Mouse (Mus musculus): ENCODE measurements around the gene Vmn2r98.
"Not testable (repeated sequence)": the region's sequence is repeated elsewhere in the genome, so short reads cannot be mapped to it uniquely, and the experiment has no call there.

The Vmn2r98 gene

DNA sequence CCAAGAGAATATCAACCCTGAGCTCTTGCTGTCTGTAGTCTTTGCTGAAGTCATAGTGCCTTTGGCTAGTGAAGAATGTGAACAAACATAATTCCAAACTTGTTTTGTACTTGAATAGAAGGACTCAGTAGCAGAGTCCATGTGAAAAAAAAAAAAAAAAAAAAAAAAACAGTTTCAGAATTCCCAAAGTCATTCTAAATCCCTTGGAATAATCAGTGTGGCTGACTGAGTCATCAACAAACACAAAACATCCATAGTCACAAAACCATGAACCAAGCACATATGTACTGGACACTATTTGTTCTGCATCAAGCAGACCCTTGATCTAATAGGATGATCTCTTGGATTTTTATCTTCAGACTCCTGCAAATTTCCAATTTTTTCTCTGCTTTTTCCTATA lies at the start of gene Vmn2r98:
Gene Vmn2r98, plus strand, starts transcription at position 301 of the 400 bp plus-strand sequence.
- not testable (repeated sequence) for DNase-seq (ENCODE audit: low spot score)

DNA sequence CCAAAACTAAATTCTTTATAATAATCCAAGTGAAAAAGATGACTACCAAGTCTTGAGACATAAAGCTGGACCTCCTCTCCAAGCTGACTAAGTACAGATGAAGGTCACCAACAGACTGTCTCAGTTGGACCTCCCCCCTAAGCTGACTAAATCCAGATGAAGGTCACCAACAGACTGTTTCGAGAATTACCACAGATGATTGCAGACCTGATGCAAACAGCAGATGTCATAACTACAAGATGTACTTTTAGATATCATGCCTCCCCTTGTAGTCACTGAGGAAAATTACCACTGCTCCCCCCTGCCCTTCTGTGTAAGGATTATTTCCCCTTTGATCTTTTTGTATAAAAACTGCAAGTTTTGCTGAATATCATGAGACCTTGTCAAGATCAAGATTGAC lies 21.8 kb upstream of the Vmn2r98 start:
- DNase-seq (ENCODE audit: low spot score): not testable (repeated sequence)

DNA sequence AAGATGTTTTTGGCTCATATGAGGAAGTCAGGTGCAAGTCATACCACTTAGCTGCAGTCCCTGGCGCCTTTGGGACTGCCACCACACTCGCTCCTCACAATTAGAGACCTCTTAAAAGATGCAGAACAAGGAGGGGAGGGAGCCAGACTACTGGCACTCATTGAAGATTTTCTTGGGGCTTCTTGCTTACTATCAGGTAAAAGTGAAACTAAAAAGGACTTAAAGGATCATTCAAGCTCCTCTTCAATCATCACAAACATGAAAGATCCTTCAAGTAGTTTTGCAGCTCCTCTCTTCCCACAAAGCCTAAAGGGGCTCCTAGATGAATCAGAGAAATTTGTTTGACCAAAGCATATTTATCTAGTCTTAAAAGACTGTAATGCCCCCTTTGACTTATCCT lies 21.3 kb upstream of the Vmn2r98 start:
- DNase-seq (ENCODE audit: low spot score): no peak

DNA sequence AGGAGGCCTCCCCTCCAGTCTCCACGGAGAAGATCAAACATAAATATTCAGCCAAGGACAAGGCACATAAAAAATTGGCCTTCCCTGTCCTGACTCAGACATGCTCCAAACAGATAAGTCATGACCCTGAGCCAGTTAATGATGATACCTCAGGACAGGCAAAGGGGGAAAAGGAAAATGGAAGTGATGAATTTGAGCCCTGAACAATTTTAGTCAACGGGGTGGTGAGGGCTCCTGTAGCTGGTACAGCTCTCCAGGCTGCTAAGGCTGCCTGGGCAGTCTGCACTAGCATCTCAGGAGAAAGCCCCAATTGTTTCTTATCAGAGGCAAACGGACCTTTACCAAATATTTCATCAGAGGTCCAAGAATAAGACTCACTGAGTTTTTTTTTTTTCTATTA lies 20.5 kb upstream of the Vmn2r98 start:
- DNase-seq (ENCODE audit: low spot score): no peak

Measured in T-cell, adult 2 months (primary cell).